Mouse (Mus musculus) stomach, postnatal 0 days (tissue): Measurements from ENCODE around the gene Jund.

Experiments used
- CTCF ChIP-seq: IDR thresholded peaks from 2 replicates; pipeline ENCODE4 v1.5.1; 2016; ENCODE audit warnings: antibody characterized with exemption, low read depth, mild to moderate bottlenecking, moderate library complexity
- EP300 ChIP-seq: optimal IDR thresholded peaks from 2 replicates; pipeline ENCODE3; 2016; ENCODE audit warnings: antibody characterized with exemption

- TF ChIP-seq CTCF: no peak
- no peak for TF ChIP-seq EP300
Measured at GRCm38 (mm10) chr8:70748246-70749096, 49.7 kb downstream of the Jund start.
